Mouse (Mus musculus) hindbrain, embryonic 14.5 days (tissue): ENCODE data around the gene Serpind1. TPM values are rescaled to one million over a fixed set of nuclear protein-coding genes. Genes with fewer than 3 reads are reported as not detected.

Experiments used
- ATAC-seq: fragments of 200-750 bp; cut with Nextera tagmentation; 2 replicates; pipeline ENCODE4 v1.8.0; 2017; ENCODE audit warnings: moderate number of reproducible peaks, mild to moderate bottlenecking, moderate TSS enrichment, moderate library complexity; ENCODE audit not compliant: low FRiP score
- DNase-seq: peaks from one replicate; pipeline ENCODE4 v3.0.0-alpha.2; 2015; ENCODE audit warnings: low spot score
- H3K27ac ChIP-seq: fragments of 300-500 bp; sonication (generic); 2 replicates; pipeline ENCODE4 v1.5.1; 2014; ENCODE audit warnings: mild to moderate bottlenecking, moderate library complexity
- H3K27me3 ChIP-seq: fragments of 300-500 bp; sonication (generic); 2 replicates; pipeline ENCODE4 v1.6.1; 2014; ENCODE audit warnings: mild to moderate bottlenecking, low read length, mixed read lengths; ENCODE audit not compliant: control insufficient read depth, insufficient read depth
- H3K36me3 ChIP-seq: fragments of 300-500 bp; sonication (generic); replicated peaks from 2 replicates; pipeline ENCODE4 v1.6.1; 2014; ENCODE audit not compliant: control insufficient read depth, insufficient read depth
- H3K4me1 ChIP-seq: fragments of 300-500 bp; sonication (generic); replicated peaks from 2 replicates; pipeline ENCODE4 v1.6.1; 2014; ENCODE audit warnings: antibody characterized with exemption, low read length, mixed read lengths; ENCODE audit not compliant: control insufficient read depth, insufficient read depth
- H3K4me2 ChIP-seq: fragments of 300-500 bp; sonication (generic); replicated peaks from 2 replicates; pipeline ENCODE4 v1.6.1; 2014; ENCODE audit warnings: mild to moderate bottlenecking, moderate library complexity
- H3K4me3 ChIP-seq: fragments of 300-500 bp; sonication (generic); replicated peaks from 2 replicates; pipeline ENCODE4 v1.5.1; 2014; ENCODE audit warnings: mild to moderate bottlenecking, low read length
- H3K9ac ChIP-seq: fragments of 300-500 bp; sonication (generic); 2 replicates; pipeline ENCODE4 v1.6.1; 2014
- H3K9me3 ChIP-seq: fragments of 300-500 bp; sonication (generic); 2 replicates; pipeline ENCODE4 v1.6.1; 2016; ENCODE audit warnings: low read length; ENCODE audit not compliant: control insufficient read depth
- WGBS: fragments of 180-500 bp; shearing (Covaris S2); extraction: QIAGEN DNeasy Blood & Tissue Kit; methylation state at CpG from one replicate; pipeline ENCODE4 v1.1.7; 2014; 5-methylcytosine and 5-hydroxymethylcytosine counted together
- polyA plus RNA-seq: library from polyadenylated mRNA; unstranded; fragments of >200 nt; fragmentation: Nextera tagmentation; extraction: Ambion mirVana; gene quantifications from 2 replicates; pipeline ENCODE4 v1.2.1, GENCODE M21; 2014

Serpind1 gene
- polyA plus RNA-seq: 1.7 and 2.4 TPM in 2 replicates

DNA sequence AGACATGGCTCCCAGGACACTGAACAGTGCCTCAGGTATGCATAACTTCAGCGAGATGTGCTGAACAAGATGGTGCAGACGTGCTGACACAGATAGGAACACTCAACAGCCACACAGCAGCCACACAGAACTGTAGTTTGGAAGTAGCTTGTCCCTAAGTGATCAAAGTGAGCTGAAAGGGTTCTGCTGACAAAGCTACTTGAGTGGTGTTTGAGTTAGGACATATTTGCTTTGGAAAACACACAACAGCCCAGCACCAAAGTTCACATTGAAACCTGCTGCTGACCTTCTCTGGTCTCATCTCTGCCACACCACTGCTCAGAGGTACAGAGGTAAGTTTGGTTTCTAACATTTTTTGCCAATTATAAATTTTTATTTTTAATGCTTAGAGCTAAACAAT is at the start of gene Serpind1:
TSS of gene Serpind1 (plus strand) at position 256 of the 400 bp plus-strand sequence.
- no peak within 1 kb of the TSS for H3K4me2 ChIP-seq
- no peak within 1 kb of the TSS for H3K9ac ChIP-seq
- no peak within 1 kb of the TSS for H3K27ac ChIP-seq
- no peaks in the 10 kb centered on the region for H3K27me3 ChIP-seq
- H3K36me3 ChIP-seq: peaks cover 37% of the 10 kb centered on the region
- DNase-seq: no peak
- no peaks in the 10 kb centered on the region for H3K4me1 ChIP-seq
- no peak within 1 kb of the TSS for H3K4me3 ChIP-seq
- 85% methylated on average over 2 of the region's 2 CpGs for WGBS
- ATAC-seq: no peak
- no peaks in the 10 kb centered on the region for H3K9me3 ChIP-seq

- 87% methylated on average over 6 of the region's 6 CpGs for WGBS
These were observed 48.0 kb upstream of the Serpind1 start for GRCm38 (mm10) chr16:17283151-17283550.

DNA sequence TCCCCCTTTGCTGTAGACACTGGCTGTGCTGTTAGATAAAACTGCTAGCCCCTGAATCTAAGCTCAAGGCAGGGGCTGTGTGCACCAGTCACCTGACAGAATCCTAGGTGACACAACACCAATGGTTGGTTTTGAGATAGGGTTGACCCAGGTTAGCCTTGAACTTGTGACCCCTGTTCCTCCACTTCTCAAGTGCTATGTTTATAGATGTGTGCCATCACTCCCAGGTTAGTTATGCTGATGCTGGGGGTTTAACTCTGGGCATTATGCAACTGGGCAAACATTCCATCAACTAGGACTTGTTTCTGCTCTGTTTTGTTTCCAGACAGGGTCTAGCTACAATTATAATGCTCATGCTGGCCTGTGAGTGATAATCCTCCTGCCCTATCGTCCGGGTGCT is 44.1 kb upstream of the Serpind1 start:
- Histone ChIP-seq H3K4me2 (no peak overlapping the region), H3K9me3 (no peaks in the 10 kb centered on the region), H3K36me3 (peaks cover 90% of the 10 kb centered on the region), H3K4me1 (no peaks in the 10 kb centered on the region), H3K27me3 (no peaks in the 10 kb centered on the region), H3K4me3 (no peak overlapping the region), H3K27ac (no peak overlapping the region), H3K9ac (no peak overlapping the region)
- 85% methylated on average over 2 of the region's 2 CpGs for WGBS
- no peak for DNase-seq
- ATAC-seq: no peak

More at GRCm38 (mm10) chr16:17283151-17283550, 48.0 kb upstream of the Serpind1 start:
- Histone ChIP-seq H3K27ac (no peak overlapping the region), H3K4me1 (peaks cover under 1% of the 10 kb centered on the region; the same call in 1 of the 2 replicates), H3K9ac (no peak overlapping the region), H3K36me3 (peaks cover 93% of the 10 kb centered on the region), H3K9me3 (no peaks in the 10 kb centered on the region), H3K4me3 (no peak overlapping the region), H3K4me2 (no peak overlapping the region), H3K27me3 (peaks cover 17% of the 10 kb centered on the region)
- ATAC-seq: no peak
- DNase-seq: no peak

DNA sequence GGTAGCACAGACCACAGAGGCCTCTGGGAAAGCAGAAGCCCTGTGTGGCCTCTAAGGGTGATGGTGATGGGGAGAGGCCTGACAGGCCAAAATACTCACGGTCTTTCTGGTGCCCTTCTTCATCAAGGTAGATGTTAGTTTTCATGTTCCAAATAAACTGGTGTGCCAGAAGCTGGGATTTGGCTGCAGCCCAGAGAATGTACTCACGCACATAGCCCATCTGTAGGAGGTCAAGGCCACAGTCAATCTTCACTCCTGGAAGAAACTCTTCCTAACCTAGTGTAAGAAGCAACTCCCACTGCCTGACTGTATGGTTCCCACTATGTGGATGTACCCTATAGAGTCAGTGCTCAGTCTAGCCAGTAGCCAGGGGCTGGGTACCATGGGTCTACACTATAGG is 40.2 kb upstream of the Serpind1 start:
- Histone ChIP-seq H3K27me3 (no peaks in the 10 kb centered on the region), H3K27ac (no peak overlapping the region), H3K9ac (no peak overlapping the region), H3K4me1 (no peaks in the 10 kb centered on the region), H3K9me3 (no peaks in the 10 kb centered on the region), H3K4me3 (no peak overlapping the region), H3K36me3 (peaks cover 90% of the 10 kb centered on the region), H3K4me2 (no peak overlapping the region)
- DNase-seq (no peak), ATAC-seq (no peak)
- 96% methylated on average over 2 of the region's 2 CpGs for WGBS

- H3K36me3 ChIP-seq: peaks cover 91% of the 10 kb centered on the region
- 4% methylated on average over 2 of the region's 2 CpGs for WGBS
- no peak overlapping the region for H3K27ac ChIP-seq
- H3K4me1 ChIP-seq: no peaks in the 10 kb centered on the region
- peak; percentile 75 for DNase-seq
- no peak overlapping the region for H3K4me2 ChIP-seq
- H3K9ac ChIP-seq: no peak overlapping the region
- no peaks in the 10 kb centered on the region for H3K27me3 ChIP-seq
- no peak overlapping the region for H3K4me3 ChIP-seq
- no peaks in the 10 kb centered on the region for H3K9me3 ChIP-seq
- ATAC-seq: no peak
These were observed 38.4 kb upstream of the Serpind1 start for GRCm38 (mm10) chr16:17292751-17293150.

DNA sequence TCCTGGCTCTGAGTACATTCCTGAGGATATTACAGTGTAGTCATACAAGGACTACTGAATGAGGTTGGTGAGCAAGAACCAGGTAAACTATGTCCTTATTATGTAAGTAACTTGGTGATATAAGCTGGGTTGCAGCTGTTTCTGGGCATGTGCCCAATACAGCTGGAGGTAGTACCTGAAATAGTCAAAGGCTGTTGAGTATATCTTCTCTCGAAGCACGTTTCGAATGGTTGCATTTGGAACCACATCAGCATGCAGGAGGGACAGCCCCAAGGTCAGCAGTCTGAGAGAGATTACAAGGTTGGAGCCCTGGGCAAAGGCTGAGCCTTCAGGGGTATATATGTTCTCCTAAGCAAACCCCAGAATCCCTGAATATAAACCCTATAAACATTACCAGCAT is 30.4 kb upstream of the Serpind1 start:
- H3K4me3 ChIP-seq: no peak overlapping the region
- H3K27me3 ChIP-seq: no peaks in the 10 kb centered on the region
- peaks cover 100% of the 10 kb centered on the region for H3K36me3 ChIP-seq
- no peak overlapping the region for H3K9ac ChIP-seq
- DNase-seq (no peak), ATAC-seq (no peak)
- no peak overlapping the region for H3K4me2 ChIP-seq
- WGBS: 94% methylated on average over 3 of the region's 3 CpGs
- no peaks in the 10 kb centered on the region for H3K4me1 ChIP-seq
- H3K9me3 ChIP-seq: no peaks in the 10 kb centered on the region
- H3K27ac ChIP-seq: no peak overlapping the region

DNA sequence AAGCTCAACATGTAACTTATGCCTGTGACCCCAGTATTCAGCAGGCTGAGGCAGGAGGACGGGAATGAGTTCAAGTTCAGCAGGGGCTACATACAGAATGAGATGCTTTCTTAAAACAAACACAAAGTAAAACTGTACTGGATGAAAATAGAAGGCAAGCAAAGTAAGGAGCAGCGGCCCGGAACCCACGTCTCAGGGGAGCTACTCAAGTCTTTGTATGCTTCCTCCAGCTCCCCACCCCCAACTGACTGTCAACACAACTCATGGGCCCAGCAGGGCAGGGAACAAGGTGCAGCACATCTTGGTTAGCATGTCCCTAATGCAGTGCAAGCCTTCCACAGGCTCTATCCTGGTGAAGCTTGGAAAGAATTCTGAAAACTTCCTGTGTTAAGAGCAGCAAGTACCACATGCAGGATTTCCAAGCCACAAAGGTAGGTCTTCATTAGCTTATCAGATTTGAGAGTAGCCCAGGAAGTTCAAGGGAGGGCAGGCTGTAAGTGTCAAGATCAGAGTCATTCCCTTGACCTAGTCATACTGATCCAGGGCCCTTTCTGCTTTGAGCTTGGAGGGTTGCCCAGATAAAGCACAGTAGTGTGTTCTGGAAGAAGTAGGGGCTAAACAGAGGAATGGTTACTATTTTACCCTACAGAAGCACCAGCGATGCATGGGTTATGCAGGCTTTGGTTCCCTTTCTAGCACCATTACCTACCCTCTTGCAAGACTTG is 27.5 kb upstream of the Serpind1 start:
- H3K4me2 ChIP-seq: no peak overlapping the region
- H3K27ac ChIP-seq: no peak overlapping the region
- peaks cover 99% of the 10 kb centered on the region for H3K36me3 ChIP-seq
- DNase-seq (no peak), ATAC-seq (no peak)
- 78% methylated on average over 5 of the region's 5 CpGs for WGBS
- no peak overlapping the region for H3K4me3 ChIP-seq
- no peak overlapping the region for H3K9ac ChIP-seq
- H3K9me3 ChIP-seq: no peaks in the 10 kb centered on the region
- no peaks in the 10 kb centered on the region for H3K27me3 ChIP-seq
- no peaks in the 10 kb centered on the region for H3K4me1 ChIP-seq

GRCm38 (mm10) chr16:17307461-17307860 is 23.7 kb upstream of the Serpind1 start:
- no peak overlapping the region for H3K27ac ChIP-seq
- no peaks in the 10 kb centered on the region for H3K9me3 ChIP-seq
- H3K4me3 ChIP-seq: no peak overlapping the region
- DNase-seq: no peak
- H3K36me3 ChIP-seq: peaks cover 96% of the 10 kb centered on the region
- WGBS: 95% methylated on average over 5 of the region's 5 CpGs
- no peaks in the 10 kb centered on the region for H3K4me1 ChIP-seq
- H3K27me3 ChIP-seq: no peaks in the 10 kb centered on the region
- ATAC-seq: no peak
- no peak overlapping the region for H3K4me2 ChIP-seq
- no peak overlapping the region for H3K9ac ChIP-seq

DNA sequence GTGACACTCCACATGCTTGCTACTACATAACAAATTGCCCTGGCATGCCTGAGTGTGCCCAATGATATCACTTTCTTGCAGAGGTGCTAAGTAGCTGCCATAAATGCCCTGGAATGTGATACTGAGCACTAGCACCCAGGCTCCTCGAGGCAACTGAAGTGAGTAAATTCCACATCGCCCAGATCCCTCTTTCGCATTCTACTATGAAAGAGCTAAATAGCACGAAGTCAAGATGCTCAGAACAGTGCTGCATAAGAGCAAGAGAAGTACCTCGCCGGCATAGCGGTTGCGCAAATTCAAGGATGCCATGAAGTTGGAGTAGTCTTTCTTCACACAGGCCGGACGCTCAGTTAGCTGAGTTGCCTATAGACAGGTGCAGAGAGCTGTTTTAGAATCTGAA is 22.1 kb upstream of the Serpind1 start:
- peaks cover 95% of the 10 kb centered on the region for H3K36me3 ChIP-seq
- DNase-seq: no peak
- H3K4me3 ChIP-seq: no peak overlapping the region
- H3K27me3 ChIP-seq: no peaks in the 10 kb centered on the region
- no peak overlapping the region for H3K27ac ChIP-seq
- H3K9me3 ChIP-seq: no peaks in the 10 kb centered on the region
- ATAC-seq: no peak
- H3K9ac ChIP-seq: no peak overlapping the region
- H3K4me2 ChIP-seq: no peak overlapping the region
- H3K4me1 ChIP-seq: no peaks in the 10 kb centered on the region
- 96% methylated on average over 10 of the region's 10 CpGs for WGBS

- DNase-seq: no peak
- no peak overlapping the region for H3K4me3 ChIP-seq
- WGBS: 97% methylated on average over 5 of the region's 5 CpGs
- no peaks in the 10 kb centered on the region for H3K9me3 ChIP-seq
- no peak overlapping the region for H3K4me2 ChIP-seq
- ATAC-seq: no peak
- no peaks in the 10 kb centered on the region for H3K27me3 ChIP-seq
- no peak overlapping the region for H3K9ac ChIP-seq
- no peaks in the 10 kb centered on the region for H3K4me1 ChIP-seq
- no peak overlapping the region for H3K27ac ChIP-seq
- H3K36me3 ChIP-seq: peaks cover 96% of the 10 kb centered on the region
These were observed 18.6 kb upstream of the Serpind1 start for GRCm38 (mm10) chr16:17312531-17312930.
